Mouse (Mus musculus): ENCODE data around the gene Dazl. TPM values are rescaled to one million over a fixed set of nuclear protein-coding genes. Genes with fewer than 3 reads are reported as not detected.

The Dazl gene
- polyA plus RNA-seq, 1 experiment from 2014 or later, result 0.15 TPM

GRCm38 (mm10) chr17:50231206-50231605, 62.2 kb downstream of the Dazl start:
- no peak overlapping the region for H3K4me2 ChIP-seq
- no peaks in the 10 kb centered on the region for H3K9me3 ChIP-seq (replicated peaks)
- no peak overlapping the region for H3K9ac ChIP-seq
- no peak overlapping the region for H3K4me3 ChIP-seq
- no peaks in the 10 kb centered on the region for H3K36me3 ChIP-seq
- H3K27me3 ChIP-seq, result no peaks in the 10 kb centered on the region
- WGBS, result 87% methylated on average over 8 of the region's 8 CpGs
- ATAC-seq (replicated peaks; ENCODE audit: insufficient number of reproducible peaks, insufficient read depth, low FRiP score, low read depth), result no peak
- H3K4me1 ChIP-seq (replicated peaks), result no peaks in the 10 kb centered on the region
- H3K27ac ChIP-seq, result no peak overlapping the region

- H3K4me3 ChIP-seq, result no peak overlapping the region
- H3K27me3 ChIP-seq, result no peaks in the 10 kb centered on the region
- ATAC-seq (replicated peaks; ENCODE audit: insufficient number of reproducible peaks, insufficient read depth, low FRiP score, low read depth), result no peak
- H3K9ac ChIP-seq, result no peak overlapping the region
- no peak overlapping the region for H3K4me2 ChIP-seq
- 0 out of 2 replicates have a peak, but pooled peaks cover 1% of the 10 kb centered on the region for H3K4me1 ChIP-seq (replicated peaks)
- no peaks in the 10 kb centered on the region for H3K9me3 ChIP-seq (replicated peaks)
- H3K27ac ChIP-seq, result no peak overlapping the region
- no peaks in the 10 kb centered on the region for H3K36me3 ChIP-seq
- 59% methylated on average over 4 of the region's 4 CpGs for WGBS
Observed at GRCm38 (mm10) chr17:50229534-50229933, 63.9 kb downstream of the Dazl start.

Other genes starting within 250 kb of the Dazl start
- gene Rftn1, start 103.0 kb downstream of the Dazl start, polyA plus RNA-seq (2015; fragmentation: Nextera tagmentation; extraction: Ambion mirVana), result 29.7 and 32.9 TPM in 2 replicates
- 2.9 and 3.6 TPM in 2 replicates for gene Plcl2, start 215.8 kb upstream of the Dazl start, polyA plus RNA-seq (2015; fragmentation: Nextera tagmentation; extraction: Ambion mirVana)